23 mouse cellular contexts compared by ENCODE assay signal in genomic region chr6:112426018-112426732, GRCm38 (mm10). TPM values are rescaled to one million over a fixed set of nuclear protein-coding genes. Genes with fewer than 3 reads are reported as not detected.
A peak's percentile ranks its signal among the peaks of the same experiment; 100 is the strongest.
DNase-seq lines count a peak whose midpoint lies in the region; ATAC-seq and TF ChIP-seq lines count a peak whose summit lies in the region.
"Had no signal": no experiment of that assay in that cellular context is flagged by ENCODE, and none has a peak within 500 bp of the region (broad histone marks: within the 10 kb centered on the region; RNA-seq: fewer than 3 reads in every experiment).

No protein-coding gene starts in this region.

- H3K9ac ChIP-seq in lung, embryonic 14.5 days = no peak overlapping the region
- H3K9ac ChIP-seq: embryonic facial prominence, embryonic 13.5 days; forebrain, embryonic 12.5 days; hindbrain, embryonic 12.5 days had no signal

- no peak overlapping the region for H3K4me2 ChIP-seq in lung, embryonic 14.5 days
- H3K4me2 ChIP-seq: embryonic facial prominence, embryonic 13.5 days; forebrain, embryonic 12.5 days; hindbrain, embryonic 12.5 days had no signal

- no peaks in the 10 kb centered on the region for H3K27me3 ChIP-seq in lung, embryonic 14.5 days (ENCODE audit: insufficient read depth, low read length)
- H3K27me3 ChIP-seq: embryonic facial prominence, embryonic 13.5 days; forebrain, embryonic 12.5 days; hindbrain, embryonic 12.5 days had no signal

- no peaks in the 10 kb centered on the region for H3K4me1 ChIP-seq in lung, embryonic 14.5 days (ENCODE audit: insufficient read depth)
- H3K4me1 ChIP-seq: embryonic facial prominence, embryonic 13.5 days; forebrain, embryonic 12.5 days; heart, embryonic 10.5 days; hindbrain, embryonic 12.5 days had no signal

- TF ChIP-seq CTCF in lung, embryonic 14.5 days (IDR thresholded peaks at IDR 0.05; ENCODE audit: low read depth) = no peak

- no peaks in the 10 kb centered on the region for H3K36me3 ChIP-seq in lung, embryonic 14.5 days (ENCODE audit: insufficient read depth)
- H3K36me3 ChIP-seq: embryonic facial prominence, embryonic 13.5 days; forebrain, embryonic 12.5 days; G1E; heart, embryonic 10.5 days; hindbrain, embryonic 12.5 days had no signal

- peak; percentile 91 for DNase-seq in lung, embryonic 14.5 days
- DNase-seq in lung, postnatal 14 days = no peak
- DNase-seq in testis, postnatal 10 days (ENCODE audit: low spot score) = peak; percentile 5
- no peak for DNase-seq in testis, postnatal 14 days (ENCODE audit: low spot score)
- DNase-seq in lung, postnatal 25 days (ENCODE audit: low spot score) = peak; percentile 13
- no peak for DNase-seq in layer of hippocampus, postnatal 14 days (ENCODE audit: low spot score in 2 of 2)
- DNase-seq: adrenal gland, adult 8-10 months; adrenal gland, postnatal 36 days; cerebellum, adult 11 months; cerebellum, adult 8-10 months; cerebellum, postnatal 25 days; gastrocnemius, adult 2 months; gastrocnemius, postnatal 25 days; heart, postnatal 10 days; heart, postnatal 4 days had no signal

- no peak overlapping the region for H3K4me3 ChIP-seq in lung, embryonic 14.5 days (ENCODE audit: low read depth, low read length)
- H3K4me3 ChIP-seq: embryonic facial prominence, embryonic 13.5 days; forebrain, embryonic 12.5 days; gastrocnemius, adult 2 months; heart, embryonic 10.5 days; hindbrain, embryonic 12.5 days had no signal

- H3K27ac ChIP-seq in lung, embryonic 14.5 days (ENCODE audit: low read depth) = no peak overlapping the region
- H3K27ac ChIP-seq: embryonic facial prominence, embryonic 13.5 days; forebrain, embryonic 12.5 days; gastrocnemius, adult 2 months; heart, embryonic 10.5 days; hindbrain, embryonic 12.5 days had no signal

- no peaks in the 10 kb centered on the region; the same call in 1 of the 2 replicates for H3K9me3 ChIP-seq in lung, embryonic 14.5 days (ENCODE audit: low read depth, low read length)
- H3K9me3 ChIP-seq: forebrain, embryonic 12.5 days; heart, embryonic 10.5 days had no signal

- peak; percentile 84 for ATAC-seq in lung, embryonic 14.5 days (ENCODE audit: insufficient read depth)
- no peak for ATAC-seq in monocyte, adult 5-6 weeks (replicated peaks; ENCODE audit: insufficient number of reproducible peaks, low FRiP score, low TSS enrichment, poor library complexity, severe bottlenecking)
- ATAC-seq: CD4-positive, CD25-positive, alpha-beta regulatory T cell, adult 4 months had no signal

- 26% methylated on average over 6 of the region's 6 CpGs for WGBS in lung, embryonic 14.5 days

RNA-seq across cellular contexts. Expression of gene Cav3, which starts 33.1 kb away (rescaled TPM):
- 0.63 and 2.2 TPM in 2 replicates for polyA plus RNA-seq in lung, embryonic 14.5 days (2014; fragmentation: Nextera tagmentation; extraction: Ambion mirVana)
- total RNA-seq in monocyte, adult 5-6 weeks (2017) = not detected in 3 replicates
- total RNA-seq in layer of hippocampus, postnatal 14 days (2021) = under 1 TPM; 0.55 to 0.94 TPM
- total RNA-seq: adrenal gland, adult 8-10 months; adrenal gland, postnatal 36 days; G1E; granulocyte monocyte progenitor cell, adult 5-6 weeks had no signal
- polyA plus RNA-seq: CD4-positive, CD25-positive, alpha-beta regulatory T cell, adult 4 months; G1E had no signal

RNA-seq across cellular contexts. Expression of gene Ssu2, which starts 38.4 kb away (rescaled TPM):
- polyA plus RNA-seq in lung, embryonic 14.5 days (2014; fragmentation: Nextera tagmentation; extraction: Ambion mirVana) = 2.4 and 2.8 TPM in 2 replicates
- not detected in 3 replicates for total RNA-seq in monocyte, adult 5-6 weeks (2017)
- under 1 TPM; 0.38 to 0.65 TPM for total RNA-seq in layer of hippocampus, postnatal 14 days (2021)
- total RNA-seq: G1E; granulocyte monocyte progenitor cell, adult 5-6 weeks had no signal
- polyA plus RNA-seq: CD4-positive, CD25-positive, alpha-beta regulatory T cell, adult 4 months; G1E had no signal

Comparison
In these comparisons a context has a peak if more than half of its experiments do, and no peak if none do; other contexts are left out.
1. DNase-seq: peak in lung, embryonic 14.5 days (single experiment), testis, postnatal 10 days (single experiment) and lung, postnatal 25 days (single experiment); none in lung, postnatal 14 days (single experiment), testis, postnatal 14 days (single experiment) and layer of hippocampus, postnatal 14 days (0 of 2).